Comparison of ENCODE assay signal across 8 mouse cellular contexts in the genomic region with DNA sequence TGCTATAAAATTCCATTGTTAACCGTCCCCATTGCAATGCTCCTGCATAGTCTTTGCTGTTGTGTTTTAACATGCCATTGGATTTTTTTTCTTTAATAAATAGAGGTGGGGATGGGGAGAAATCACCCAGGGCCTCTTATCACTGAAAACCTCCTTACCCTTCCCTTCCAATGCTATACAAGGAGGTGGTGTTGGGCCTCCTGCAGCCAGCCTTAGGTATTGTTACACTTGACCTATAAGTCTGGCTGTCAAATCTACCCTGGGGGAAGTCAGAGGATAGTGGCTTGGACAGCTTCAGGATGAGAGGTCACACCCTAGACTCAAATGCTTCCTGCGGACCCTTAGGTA. TPM values are rescaled to one million over a fixed set of nuclear protein-coding genes. Genes with fewer than 3 reads are reported as not detected.
A peak's percentile ranks its signal among the peaks of the same experiment; 100 is the strongest.
DNase-seq lines count a peak whose midpoint lies in the region; ATAC-seq and TF ChIP-seq lines count a peak whose summit lies in the region.

No protein-coding gene starts in this region.

- DNase-seq in heart, postnatal 25 days (ENCODE audit: low spot score) = no peak
- DNase-seq in ES-E14 (ENCODE audit: low read depth, low spot score) = no peak
- DNase-seq in adrenal gland, postnatal 36 days = no peak
- DNase-seq in frontal cortex, postnatal 36 days (ENCODE audit: low spot score in 2 of 2) = no peak
- DNase-seq in adrenal gland, postnatal 14 days = no peak

- intact Hi-C loops in heart, postnatal 25 days (cut with DNase I) = loop anchor here (1.0 to 5.0 kb wide), 5 partner anchors 54 to 209 kb away; a partner anchor contains a TSS

- peak overlapping the region; percentile 80 to 89 for H3K4me3 ChIP-seq in heart, embryonic 14.5 days (ENCODE audit: control insufficient read depth in 1 of 2, insufficient read depth in 1 of 2, low read depth in 1 of 2, low read length in 2 of 2)
- peak overlapping the region; percentile 91 to 92 for H3K4me3 ChIP-seq in ES-E14 (ENCODE audit: insufficient read depth in 1 of 2, low read depth in 1 of 2, low read length in 2 of 2, poor library complexity in 1 of 2, severe bottlenecking in 1 of 2)
- peak overlapping the region; percentile 87 for H3K4me3 ChIP-seq in hindbrain, embryonic 13.5 days
- peak overlapping the region; percentile 87 for H3K4me3 ChIP-seq in midbrain, embryonic 12.5 days

- peak overlapping the region; percentile 75; the same call in 1 of the 2 replicates for H3K4me2 ChIP-seq in heart, embryonic 14.5 days (ENCODE audit: low read length)
- H3K4me2 ChIP-seq in hindbrain, embryonic 13.5 days = peak overlapping the region; percentile 81
- peak overlapping the region; percentile 65 for H3K4me2 ChIP-seq in midbrain, embryonic 12.5 days (replicated peaks)

- H3K9ac ChIP-seq in heart, embryonic 14.5 days (ENCODE audit: low read length) = peak overlapping the region; percentile 91; the same call in 1 of the 2 replicates
- no peak overlapping the region for H3K9ac ChIP-seq in ES-E14 (ENCODE audit: insufficient read depth, low read depth, low read length, poor library complexity, severe bottlenecking)
- peak overlapping the region; percentile 97 for H3K9ac ChIP-seq in hindbrain, embryonic 13.5 days
- H3K9ac ChIP-seq in midbrain, embryonic 12.5 days (replicated peaks) = peak overlapping the region; percentile 89; the same call in 1 of the 2 replicates

- no peak for ATAC-seq in heart, embryonic 14.5 days (ENCODE audit: insufficient number of reproducible peaks, insufficient read depth, low FRiP score, low read depth)
- ATAC-seq in hindbrain, embryonic 13.5 days (ENCODE audit: low FRiP score) = no peak; the same call in 1 of the 2 replicates
- no peak for ATAC-seq in midbrain, embryonic 12.5 days (ENCODE audit: low FRiP score, low read depth)

- no peaks in the 10 kb centered on the region for H3K27me3 ChIP-seq in heart, embryonic 14.5 days (ENCODE audit: control insufficient read depth, insufficient read depth, low read length)
- H3K27me3 ChIP-seq in hindbrain, embryonic 13.5 days = no peaks in the 10 kb centered on the region
- no peaks in the 10 kb centered on the region for H3K27me3 ChIP-seq in midbrain, embryonic 12.5 days

- in situ Hi-C loops in ES-E14 (cut with MboI; ENCODE audit: low sequenced_read_pairs in 2 of 2, unreplicated experiment in 2 of 2) = no loop called here

- 43% methylated on average over 2 of the region's 2 CpGs for WGBS in heart, embryonic 14.5 days
- WGBS in hindbrain, embryonic 13.5 days = 31% methylated on average over 2 of the region's 2 CpGs
- 33% methylated on average over 2 of the region's 2 CpGs for WGBS in midbrain, embryonic 12.5 days

- no peaks in the 10 kb centered on the region for H3K36me3 ChIP-seq in heart, embryonic 14.5 days (ENCODE audit: control insufficient read depth, insufficient read depth, low read length)
- H3K36me3 ChIP-seq in ES-E14 (ENCODE audit: control insufficient read depth, insufficient read depth, low read length, poor library complexity, severe bottlenecking) = no peaks in the 10 kb centered on the region
- H3K36me3 ChIP-seq in hindbrain, embryonic 13.5 days = no peaks in the 10 kb centered on the region
- no peaks in the 10 kb centered on the region for H3K36me3 ChIP-seq in midbrain, embryonic 12.5 days

- H3K27ac ChIP-seq in heart, embryonic 14.5 days (replicated peaks in 1 of 2; ENCODE audit: control insufficient read depth in 1 of 2, insufficient read depth in 1 of 2, low read depth in 2 of 2, low read length in 2 of 2) = no peak overlapping the region
- no peak overlapping the region for H3K27ac ChIP-seq in ES-E14 (ENCODE audit: insufficient read depth, low read depth, low read length, poor library complexity, severe bottlenecking)
- H3K27ac ChIP-seq in hindbrain, embryonic 13.5 days = peak overlapping the region; percentile 97
- H3K27ac ChIP-seq in midbrain, embryonic 12.5 days (replicated peaks) = peak overlapping the region; percentile 95; the same call in 1 of the 2 replicates

- no peaks in the 10 kb centered on the region for H3K9me3 ChIP-seq in heart, embryonic 14.5 days (ENCODE audit: control insufficient read depth, low read length)
- no peaks in the 10 kb centered on the region for H3K9me3 ChIP-seq in ES-E14 (ENCODE audit: control insufficient read depth, insufficient read depth, low read depth, low read length)
- H3K9me3 ChIP-seq in hindbrain, embryonic 13.5 days = no peaks in the 10 kb centered on the region
- H3K9me3 ChIP-seq in midbrain, embryonic 12.5 days = no peaks in the 10 kb centered on the region

- peaks cover 5 to 17% of the 10 kb centered on the region in 2 experiments for H3K4me1 ChIP-seq in heart, embryonic 14.5 days (ENCODE audit: control insufficient read depth in 2 of 2, insufficient read depth in 2 of 2, low read length in 2 of 2)
- H3K4me1 ChIP-seq in ES-E14 (ENCODE audit: control insufficient read depth in 2 of 2, insufficient read depth in 2 of 2, low read length in 2 of 2, poor library complexity in 1 of 2) = no peaks in the 10 kb centered on the region
- H3K4me1 ChIP-seq in hindbrain, embryonic 13.5 days (replicated peaks) = peaks cover 22% of the 10 kb centered on the region
- peaks cover 18% of the 10 kb centered on the region for H3K4me1 ChIP-seq in midbrain, embryonic 12.5 days

TF ChIP-seq in ES-E14, 5 proteins besides CTCF, POLR2A, EP300 and RAD21:
- TF ChIP-seq ZC3H11A (IDR thresholded peaks at IDR 0.05; ENCODE audit: borderline replicate concordance, low read depth, low read length) = no peak
- no peak for TF ChIP-seq ZNF384 (IDR thresholded peaks at IDR 0.05; ENCODE audit: low read depth, low read length)
- TF ChIP-seq MAFK (IDR thresholded peaks at IDR 0.05; ENCODE audit: insufficient read depth, low read depth, low read length) = no peak
- no peak for TF ChIP-seq HCFC1 (IDR thresholded peaks at IDR 0.05; ENCODE audit: borderline replicate concordance, insufficient read depth, low read length)
- no peak for TF ChIP-seq CHD2 (IDR thresholded peaks at IDR 0.05; ENCODE audit: low read depth, low read length)

RNA-seq across cellular contexts. Expression of a gene that starts 3.8 kb away (rescaled TPM):
- 25.3 and 26.1 TPM in 2 replicates for polyA plus RNA-seq in heart, embryonic 14.5 days (2014; fragmentation: Nextera tagmentation; extraction: Ambion mirVana)
- 10 to 100 TPM; 15.1 to 17.3 TPM for total RNA-seq in heart, postnatal 25 days (2021)
- total RNA-seq in ES-E14 (2012; rRNA removed) = 6.6 and 8.1 TPM in 2 replicates
- polyA plus RNA-seq in hindbrain, embryonic 13.5 days (2015; fragmentation: Nextera tagmentation; extraction: Ambion mirVana) = 46.7 and 50.8 TPM in 2 replicates
- polyA plus RNA-seq in midbrain, embryonic 12.5 days (2016; fragmentation: Nextera tagmentation; extraction: Ambion mirVana) = 51.8 and 54.4 TPM in 2 replicates
- 10 to 100 TPM; 27.7 to 29.7 TPM for total RNA-seq in adrenal gland, postnatal 36 days (2021)
- 25.3 and 27.4 TPM in 2 replicates for total RNA-seq in adrenal gland, postnatal 14 days (2021)

Comparison
In these comparisons a context has a peak if more than half of its experiments do, and no peak if none do; other contexts are left out.
1. H3K27ac ChIP-seq: peak in hindbrain, embryonic 13.5 days (single experiment) and midbrain, embryonic 12.5 days (single experiment); none in heart, embryonic 14.5 days (0 of 2) and ES-E14 (single experiment).
2. Peak in every context shown above with its lines, with median percentiles within 50 percentile points of each other: H3K4me2 ChIP-seq and H3K4me3 ChIP-seq.